Mouse (Mus musculus) heart, adult 2 months (tissue): ENCODE data around the gene Atp7a.

Source experiments
- CTCF ChIP-seq: fragments of 200-600 bp; IDR thresholded peaks from 2 replicates; pipeline ENCODE4 v1.8.1; 2022; ENCODE audit warnings: antibody characterized with exemption, mild to moderate bottlenecking, moderate library complexity
- EP300 ChIP-seq: fragments of 200-500 bp; IDR thresholded peaks from 2 replicates; pipeline ENCODE4 v1.6.1; 2011; ENCODE audit warnings: low read depth, low read length, control low read depth; ENCODE audit not compliant: insufficient read depth
- POLR2A ChIP-seq: fragments of 200-500 bp; IDR thresholded peaks from 2 replicates; pipeline ENCODE4 v1.6.1; 2011; ENCODE audit warnings: mild to moderate bottlenecking, low read depth, low read length, control low read depth; ENCODE audit not compliant: insufficient read depth

DNA sequence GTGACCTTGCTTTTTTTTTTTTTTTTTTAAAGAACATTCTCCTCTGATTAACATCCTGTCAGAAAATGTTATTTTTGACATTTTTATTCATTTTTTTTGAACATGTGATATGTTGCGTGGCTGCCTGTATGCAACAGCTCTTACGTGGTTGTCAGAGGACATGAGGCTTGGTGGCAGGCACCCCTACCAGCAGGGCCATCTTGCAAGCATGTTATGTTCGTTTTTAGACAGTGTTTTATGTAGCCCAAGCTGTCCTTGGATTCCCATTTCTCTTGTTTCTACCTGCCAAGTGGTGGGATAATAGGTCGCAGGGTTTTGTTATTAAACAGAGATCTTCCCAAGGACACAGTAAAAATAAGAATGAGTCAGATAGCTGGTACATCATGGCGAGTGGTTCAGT lies 3.1 kb downstream of the Atp7a start:
- TF ChIP-seq EP300 (no peak), CTCF (no peak), POLR2A (no peak)
